In the genomic region with DNA sequence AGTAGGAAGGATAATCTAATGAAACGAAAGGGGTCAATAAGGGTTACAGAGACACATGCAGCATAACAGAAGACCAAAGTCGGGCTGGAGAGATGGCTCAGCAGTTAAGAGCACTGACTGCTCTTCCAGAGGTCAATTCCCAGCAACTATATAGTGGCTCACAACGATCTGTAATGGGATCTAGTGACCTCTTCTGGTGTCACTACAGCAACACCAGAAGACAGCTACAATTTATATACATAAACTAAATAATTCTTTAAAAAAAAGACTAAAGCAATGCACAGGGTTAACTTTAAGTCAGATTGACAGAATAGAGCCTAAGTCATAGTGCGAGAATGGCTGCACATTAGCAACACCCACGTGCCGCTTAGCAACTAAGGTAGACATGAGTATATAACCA, we compare ENCODE assay signal across 21 mouse cellular contexts. TPM values are rescaled to one million over a fixed set of nuclear protein-coding genes. Genes with fewer than 3 reads are reported as not detected.
"Had no signal": no experiment of that assay in that cellular context is flagged by ENCODE, and none has a peak within 500 bp of the region (broad histone marks: within the 10 kb centered on the region; RNA-seq: fewer than 3 reads in every experiment).

No protein-coding gene starts in this region.

- ATAC-seq: liver, embryonic 12.5 days had no signal

- H3K4me3 ChIP-seq: limb, embryonic 13.5 days; liver, embryonic 12.5 days; lung, embryonic 15.5 days; midbrain, embryonic 10.5 days; myocyte; neural tube, embryonic 15.5 days had no signal

- H3K9me3 ChIP-seq: limb, embryonic 13.5 days; liver, embryonic 12.5 days; lung, embryonic 15.5 days; midbrain, embryonic 10.5 days; neural tube, embryonic 15.5 days had no signal

- H3K4me2 ChIP-seq: limb, embryonic 13.5 days; liver, embryonic 12.5 days; lung, embryonic 15.5 days; neural tube, embryonic 15.5 days had no signal

- H3K9ac ChIP-seq: limb, embryonic 13.5 days; liver, embryonic 12.5 days; lung, embryonic 15.5 days; neural tube, embryonic 15.5 days had no signal

- DNase-seq: kidney, adult 2 months; kidney, postnatal 10 days; layer of hippocampus, adult 9-11 months; layer of hippocampus, postnatal 36 days; midbrain, embryonic 14.5 days; right cerebral cortex, adult 18-20 months; right cerebral cortex, postnatal 25 days; thymus, postnatal 4 days had no signal

- H3K27ac ChIP-seq: limb, embryonic 13.5 days; liver, embryonic 12.5 days; lung, embryonic 15.5 days; midbrain, embryonic 10.5 days; neural tube, embryonic 15.5 days had no signal

- H3K27me3 ChIP-seq: limb, embryonic 13.5 days; liver, embryonic 12.5 days; lung, embryonic 15.5 days; neural tube, embryonic 15.5 days had no signal

- H3K4me1 ChIP-seq: limb, embryonic 13.5 days; liver, embryonic 12.5 days; lung, embryonic 15.5 days; midbrain, embryonic 10.5 days; neural tube, embryonic 15.5 days had no signal

RNA-seq across cellular contexts. Expression of gene Gm10135, which starts 14.4 kb away (rescaled TPM):
- total RNA-seq: layer of hippocampus, postnatal 36 days; left cerebral cortex, postnatal 36 days had no signal
- polyA plus RNA-seq: kidney, adult 2 months; large intestine, adult 2 months; limb, embryonic 13.5 days; liver, embryonic 12.5 days; liver, embryonic 16.5 days; lung, embryonic 15.5 days; midbrain, embryonic 10.5 days; midbrain, embryonic 14.5 days; myocyte; neural tube, embryonic 11.5 days; neural tube, embryonic 15.5 days; small intestine, adult 2 months; stomach, embryonic 16.5 days had no signal

RNA-seq across cellular contexts. Expression of gene Slc10a4, which starts 46.6 kb away (rescaled TPM):
- total RNA-seq: megakaryocyte, adult 5-6 weeks had no signal
